Mouse (Mus musculus): ENCODE results near the gene Sec24d.

- TF ChIP-seq CTCF (IDR thresholded peaks at IDR 0.05; ENCODE audit: control insufficient read depth, insufficient read depth, low read length) (no peak), POLR2A (IDR thresholded peaks at IDR 0.05; ENCODE audit: borderline replicate concordance, control insufficient read depth, low read depth, low read length) (no peak)
These were observed 46.8 kb downstream of the Sec24d start for GRCm38 (mm10) chr3:123313920-123314614.

All from bone marrow, adult 2 months (tissue).